Mouse (Mus musculus): ENCODE measurements around the gene Tmprss11e. TPM values are rescaled to one million over a fixed set of nuclear protein-coding genes. Genes with fewer than 3 reads are reported as not detected.

The Tmprss11e gene
- total and polyA plus RNA-seq, 2 experiments from 2014 or later: not detected

- 21% methylated on average over 2 of the region's 2 CpGs for WGBS
- Histone ChIP-seq H3K27me3 (ENCODE audit: insufficient read depth, low read length) (no peaks in the 10 kb centered on the region), H3K4me2 (ENCODE audit: low read depth, low read length, poor library complexity, severe bottlenecking) (no peak overlapping the region), H3K9ac (replicated peaks; ENCODE audit: low read length, poor library complexity, severe bottlenecking) (no peak overlapping the region), H3K36me3 (ENCODE audit: insufficient read depth, low read length) (no peaks in the 10 kb centered on the region), H3K9me3 (ENCODE audit: low read length) (no peaks in the 10 kb centered on the region), H3K27ac (ENCODE audit: low read depth, low read length) (no peak overlapping the region), H3K4me1 (ENCODE audit: insufficient read depth, low read length) (no peaks in the 10 kb centered on the region), H3K4me3 (ENCODE audit: low read depth, low read length) (no peak overlapping the region)
- ATAC-seq (ENCODE audit: low FRiP score) (no peak), DNase-seq (ENCODE audit: low spot score) (no peak)
- TF ChIP-seq CTCF (IDR thresholded peaks at IDR 0.05): no peak
Observed at GRCm38 (mm10) chr5:86722820-86723460, 22.7 kb downstream of the Tmprss11e start.

- no peak overlapping the region for H3K4me3 ChIP-seq (ENCODE audit: low read depth, low read length)
- H3K27ac ChIP-seq (ENCODE audit: low read depth, low read length): no peak overlapping the region
- H3K9me3 ChIP-seq (ENCODE audit: low read length): no peaks in the 10 kb centered on the region
- no peak for DNase-seq (ENCODE audit: low spot score)
- H3K4me2 ChIP-seq (ENCODE audit: low read depth, low read length, poor library complexity, severe bottlenecking): no peak overlapping the region
- WGBS: 85% methylated on average over 2 of the region's 2 CpGs
- no peak for TF ChIP-seq CTCF (IDR thresholded peaks at IDR 0.05)
- no peaks in the 10 kb centered on the region for H3K36me3 ChIP-seq (ENCODE audit: insufficient read depth, low read length)
- no peak for ATAC-seq (ENCODE audit: low FRiP score)
- H3K27me3 ChIP-seq (ENCODE audit: insufficient read depth, low read length): no peaks in the 10 kb centered on the region
- no peak overlapping the region for H3K9ac ChIP-seq (replicated peaks; ENCODE audit: low read length, poor library complexity, severe bottlenecking)
- no peaks in the 10 kb centered on the region for H3K4me1 ChIP-seq (ENCODE audit: insufficient read depth, low read length)
Observed at GRCm38 (mm10) chr5:86714967-86715366, 30.6 kb downstream of the Tmprss11e start.

- Histone ChIP-seq H3K36me3 (ENCODE audit: insufficient read depth, low read length) (no peaks in the 10 kb centered on the region), H3K4me2 (ENCODE audit: low read depth, low read length, poor library complexity, severe bottlenecking) (no peak overlapping the region), H3K9me3 (ENCODE audit: low read length) (no peaks in the 10 kb centered on the region), H3K27me3 (ENCODE audit: insufficient read depth, low read length) (no peaks in the 10 kb centered on the region), H3K9ac (replicated peaks; ENCODE audit: low read length, poor library complexity, severe bottlenecking) (no peak overlapping the region), H3K27ac (ENCODE audit: low read depth, low read length) (no peak overlapping the region), H3K4me1 (ENCODE audit: insufficient read depth, low read length) (no peaks in the 10 kb centered on the region), H3K4me3 (ENCODE audit: low read depth, low read length) (no peak overlapping the region)
- WGBS: 82% methylated on average over 3 of the region's 3 CpGs
- ATAC-seq (ENCODE audit: low FRiP score) (no peak), DNase-seq (ENCODE audit: low spot score) (no peak)
- TF ChIP-seq CTCF (IDR thresholded peaks at IDR 0.05): peak; percentile 30; the same call in 1 of the 2 replicates
Observed at GRCm38 (mm10) chr5:86704923-86705322, 40.7 kb downstream of the Tmprss11e start.

GRCm38 (mm10) chr5:86684667-86685066 lies 60.9 kb downstream of the Tmprss11e start:
- TF ChIP-seq CTCF (IDR thresholded peaks at IDR 0.05): peak; percentile 85
- DNase-seq (ENCODE audit: low spot score) (peak; percentile 48), ATAC-seq (ENCODE audit: low FRiP score) (no peak)
- H3K27ac ChIP-seq (ENCODE audit: low read depth, low read length): no peak overlapping the region
- no peaks in the 10 kb centered on the region for H3K9me3 ChIP-seq (ENCODE audit: low read length)
- H3K36me3 ChIP-seq (ENCODE audit: insufficient read depth, low read length): no peaks in the 10 kb centered on the region
- WGBS: 56% methylated on average over 4 of the region's 4 CpGs
- no peaks in the 10 kb centered on the region for H3K4me1 ChIP-seq (ENCODE audit: insufficient read depth, low read length)
- H3K9ac ChIP-seq (replicated peaks; ENCODE audit: low read length, poor library complexity, severe bottlenecking): no peak overlapping the region
- H3K4me3 ChIP-seq (ENCODE audit: low read depth, low read length): no peak overlapping the region
- H3K4me2 ChIP-seq (ENCODE audit: low read depth, low read length, poor library complexity, severe bottlenecking): no peak overlapping the region
- H3K27me3 ChIP-seq (ENCODE audit: insufficient read depth, low read length): no peaks in the 10 kb centered on the region

- TF ChIP-seq CTCF (IDR thresholded peaks at IDR 0.05): no peak
- H3K4me2 ChIP-seq (ENCODE audit: low read depth, low read length, poor library complexity, severe bottlenecking): no peak within 1 kb of the TSS
Observed at GRCm38 (mm10) chr5:86676262-86676661, 69.4 kb downstream of the Tmprss11e start, which contains the start of gene Tmprss11b. TSS of gene Tmprss11b (minus strand) at chr5:86676362.

More at GRCm38 (mm10) chr5:86676262-86676661, 69.4 kb downstream of the Tmprss11e start, which contains the start of gene Tmprss11b:
- no peaks in the 10 kb centered on the region for H3K36me3 ChIP-seq (ENCODE audit: insufficient read depth, low read length)
- 83% methylated on average over 5 of the region's 5 CpGs for WGBS
- no peaks in the 10 kb centered on the region for H3K4me1 ChIP-seq (ENCODE audit: insufficient read depth, low read length)
- no peak within 1 kb of the TSS for H3K4me3 ChIP-seq (ENCODE audit: low read depth, low read length)
- ATAC-seq (ENCODE audit: low FRiP score) (no peak), DNase-seq (ENCODE audit: low spot score) (no peak)
- H3K9me3 ChIP-seq (ENCODE audit: low read length): no peaks in the 10 kb centered on the region
- no peak within 1 kb of the TSS for H3K27ac ChIP-seq (ENCODE audit: low read depth, low read length)
- H3K9ac ChIP-seq (replicated peaks; ENCODE audit: low read length, poor library complexity, severe bottlenecking): no peak within 1 kb of the TSS
- H3K27me3 ChIP-seq (ENCODE audit: insufficient read depth, low read length): no peaks in the 10 kb centered on the region

Other genes with a start within 250 kb of the Tmprss11e start
- not detected in 2 replicates for gene Tmprss11g, start 227.2 kb downstream of the Tmprss11e start, total RNA-seq (2014; rRNA removed)
- not detected in 2 replicates for gene Tmprss11g, start 227.2 kb downstream of the Tmprss11e start, polyA plus RNA-seq (2015; fragmentation: Nextera tagmentation; extraction: Ambion mirVana)
- gene Tmprss11f, start 113.4 kb downstream of the Tmprss11e start, total RNA-seq (2014; rRNA removed): not detected in 2 replicates
- not detected in 2 replicates for gene Tmprss11f, start 113.4 kb downstream of the Tmprss11e start, polyA plus RNA-seq (2015; fragmentation: Nextera tagmentation; extraction: Ambion mirVana)
- gene Tmprss11b, start 69.5 kb downstream of the Tmprss11e start, total RNA-seq (2014; rRNA removed): not detected in 2 replicates
- gene Tmprss11b, start 69.5 kb downstream of the Tmprss11e start, polyA plus RNA-seq (2015; fragmentation: Nextera tagmentation; extraction: Ambion mirVana): not detected in 2 replicates
- gene Ythdc1, start 58.4 kb upstream of the Tmprss11e start, total RNA-seq (2014; rRNA removed): 47.1 and 69.0 TPM in 2 replicates
- gene Ythdc1, start 58.4 kb upstream of the Tmprss11e start, polyA plus RNA-seq (2015; fragmentation: Nextera tagmentation; extraction: Ambion mirVana): 25.1 and 29.6 TPM in 2 replicates
- gene Ugt2b34, start 161.1 kb upstream of the Tmprss11e start, total RNA-seq (2014; rRNA removed): not detected in 2 replicates
- not detected in 2 replicates for gene Ugt2b34, start 161.1 kb upstream of the Tmprss11e start, polyA plus RNA-seq (2015; fragmentation: Nextera tagmentation; extraction: Ambion mirVana)
- gene Ugt2b1, start 180.7 kb upstream of the Tmprss11e start, total RNA-seq (2014; rRNA removed): not detected in 2 replicates
- not detected in 2 replicates for gene Ugt2b1, start 180.7 kb upstream of the Tmprss11e start, polyA plus RNA-seq (2015; fragmentation: Nextera tagmentation; extraction: Ambion mirVana)

Measured in midbrain, postnatal 0 days (tissue).